Mouse (Mus musculus) layer of hippocampus, adult 6 months (tissue): ENCODE results near the gene Lilrb4a. TPM values are rescaled to one million over a fixed set of nuclear protein-coding genes. Genes with fewer than 3 reads are reported as not detected.

Source experiments
- long read RNA-seq, 2 experiments: library from polyadenylated mRNA; unstranded; transcript quantifications; one replicate each; pipeline ENCODE4 v2.0.0; 2019 to 2020
- polyA plus RNA-seq: library from polyadenylated mRNA; unstranded; fragments of <200 nt; fragmentation: Nextera tagmentation; gene quantifications from 2 replicates; pipeline ENCODE4 v1.2.3, GENCODE M21; 2021

Lilrb4a gene
- 0.16 TPM in 1 of 2 replicates, not detected in the other for polyA plus RNA-seq
- long read RNA-seq, experiment 1 = 0 reads
- long read RNA-seq, experiment 2, partial matches to known transcripts = 0 of 1 reads
- long read RNA-seq, experiment 2, other reads (novel, unspliced or antisense) = 1 of 1 reads

GRCm38 (mm10) chr10:51490691-51491090 is at the start of gene Lilrb4a:
Gene Lilrb4a (plus strand): TSS chr10:51490956.

DNA sequence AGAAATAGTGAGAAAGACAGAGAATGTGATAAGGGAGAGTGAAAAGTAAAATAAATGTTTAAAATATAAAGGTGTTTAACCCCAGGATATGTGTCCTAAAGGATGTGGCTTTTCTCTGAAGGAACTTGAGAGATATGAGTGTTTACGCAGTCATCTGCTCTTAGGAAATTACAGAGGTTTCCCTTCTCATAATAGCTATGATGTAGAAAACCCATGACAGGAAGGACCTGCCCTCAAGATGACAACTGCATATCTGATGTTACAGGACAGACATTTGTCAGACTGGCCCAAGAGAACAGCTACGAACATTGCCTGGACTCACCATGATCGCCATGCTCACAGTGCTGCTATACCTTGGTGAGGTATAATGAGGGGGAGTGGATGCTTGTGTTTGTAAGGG is 10.4 kb upstream of the Lilrb4a start, which contains the start of the genes Gm49339 and Lilr4b:
TSS of gene Gm49339 (plus strand) at position 216 of the 400 bp plus-strand sequence.
TSS of gene Lilr4b (plus strand) at position 236 of the 400 bp plus-strand sequence.

Other genes starting within 250 kb of the Lilrb4a start
- gene Gm49339, start 10.3 kb upstream of the Lilrb4a start, polyA plus RNA-seq = not detected in 2 replicates
- not detected in 2 replicates for gene Lilr4b, start 10.3 kb upstream of the Lilrb4a start, polyA plus RNA-seq
- not detected in 2 replicates for gene Fam162b, start 99.6 kb downstream of the Lilrb4a start, polyA plus RNA-seq
- not detected in 2 replicates for gene Gprc6a, start 140.5 kb downstream of the Lilrb4a start, polyA plus RNA-seq
- gene Rfx6, start 186.8 kb downstream of the Lilrb4a start, polyA plus RNA-seq = not detected in 2 replicates